Mouse (Mus musculus): ENCODE measurements around the gene Nkx2-4.

DNA sequence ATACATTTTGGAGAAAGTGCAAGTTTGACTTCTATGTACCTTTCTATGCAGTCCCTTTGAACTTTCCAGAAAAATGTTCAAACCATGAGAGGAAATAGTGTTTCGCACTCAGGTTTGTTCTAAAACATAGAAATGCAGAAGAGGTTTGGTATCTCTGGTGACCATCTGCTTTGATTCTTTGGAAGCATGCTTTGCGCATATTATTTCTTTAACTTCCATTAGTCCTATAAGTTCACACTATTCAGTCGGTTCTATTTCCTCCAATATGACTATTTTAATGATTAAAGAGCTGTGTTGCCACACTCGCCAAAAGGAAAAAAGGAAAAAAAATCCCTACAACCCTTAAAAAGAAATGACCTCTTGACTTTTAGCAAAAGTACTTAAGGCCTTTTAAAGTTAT lies 2.9 kb downstream of the Nkx2-4 start:
- no peak for TF ChIP-seq GATA1 (IDR thresholded peaks at IDR 0.05; ENCODE audit: borderline replicate concordance, low read length)
- no peak for TF ChIP-seq FLI1 (IDR thresholded peaks at IDR 0.05; ENCODE audit: low read length)
